Mouse (Mus musculus) liver, embryonic 15.5 days (tissue): ENCODE measurements around the gene Slc26a10. TPM values are rescaled to one million over a fixed set of nuclear protein-coding genes. Genes with fewer than 3 reads are reported as not detected.

Source experiments
- ATAC-seq: fragments of 200-750 bp; cut with Nextera tagmentation; 2 replicates; pipeline ENCODE4 v1.8.0; 2017; ENCODE audit warnings: moderate number of reproducible peaks, mild to moderate bottlenecking, moderate library complexity; ENCODE audit not compliant: insufficient read depth
- H3K27ac ChIP-seq: fragments of 300-500 bp; sonication (generic); replicated peaks from 2 replicates; pipeline ENCODE4 v1.5.1; 2015; ENCODE audit warnings: mild to moderate bottlenecking, inconsistent platforms
- H3K27me3 ChIP-seq: fragments of 300-500 bp; sonication (generic); 2 replicates; pipeline ENCODE4 v1.6.1; 2015; ENCODE audit warnings: mild to moderate bottlenecking, inconsistent platforms
- H3K36me3 ChIP-seq: fragments of 300-500 bp; sonication (generic); replicated peaks from 2 replicates; pipeline ENCODE4 v1.6.1; 2015; ENCODE audit warnings: moderate library complexity, mild to moderate bottlenecking, inconsistent platforms
- H3K4me1 ChIP-seq: fragments of 300-500 bp; sonication (generic); replicated peaks from 2 replicates; pipeline ENCODE4 v1.6.1; 2015; ENCODE audit warnings: inconsistent platforms
- H3K4me2 ChIP-seq: fragments of 300-500 bp; sonication (generic); 2 replicates; pipeline ENCODE4 v1.6.1; 2015; ENCODE audit warnings: moderate library complexity, mild to moderate bottlenecking, inconsistent platforms
- H3K4me3 ChIP-seq: fragments of 300-500 bp; sonication (generic); replicated peaks from 2 replicates; pipeline ENCODE4 v1.5.1; 2015; ENCODE audit warnings: mild to moderate bottlenecking, inconsistent platforms
- H3K9ac ChIP-seq: fragments of 300-500 bp; sonication (generic); 2 replicates; pipeline ENCODE4 v1.6.1; 2015; ENCODE audit warnings: moderate library complexity, mild to moderate bottlenecking, inconsistent platforms
- H3K9me3 ChIP-seq: fragments of 300-500 bp; sonication (generic); replicated peaks from 2 replicates; pipeline ENCODE4 v1.6.1; 2016; ENCODE audit warnings: inconsistent platforms
- WGBS: fragments of 180-500 bp; shearing (Covaris S2); methylation state at CpG from one replicate; pipeline ENCODE4 v1.1.7; 2015; ENCODE audit warnings: mixed read lengths; ENCODE audit not compliant: insufficient replicate concordance; 5-methylcytosine and 5-hydroxymethylcytosine counted together
- polyA plus RNA-seq: library from polyadenylated mRNA; unstranded; fragments of >200 nt; fragmentation: Nextera tagmentation; extraction: Ambion mirVana; gene quantifications from 2 replicates; pipeline ENCODE4 v1.2.1, GENCODE M21; 2015

Slc26a10 gene
- polyA plus RNA-seq, 1 experiment from 2014 or later: 2.1 TPM

- Histone ChIP-seq H3K27me3 (peaks cover 88% of the 10 kb centered on the region), H3K9me3 (no peaks in the 10 kb centered on the region), H3K4me1 (peaks cover 61% of the 10 kb centered on the region), H3K36me3 (no peaks in the 10 kb centered on the region), H3K4me3 (no peak overlapping the region), H3K4me2 (no peak overlapping the region), H3K9ac (no peak overlapping the region), H3K27ac (no peak overlapping the region)
- 69% methylated on average over 4 of the region's 4 CpGs for WGBS
- no peak for ATAC-seq
These were observed 2.2 kb upstream of the Slc26a10 start for GRCm38 (mm10) chr10:127182624-127183023.

- Histone ChIP-seq H3K9me3 (no peaks in the 10 kb centered on the region), H3K4me1 (peaks cover 70% of the 10 kb centered on the region), H3K27ac (no peak overlapping the region), H3K4me3 (no peak overlapping the region), H3K4me2 (no peak overlapping the region), H3K36me3 (no peaks in the 10 kb centered on the region), H3K27me3 (peaks cover 90% of the 10 kb centered on the region), H3K9ac (no peak overlapping the region)
- WGBS: 39% methylated on average over 6 of the region's 6 CpGs
- no peak; the same call in 1 of the 2 replicates for ATAC-seq
These were observed 1.1 kb upstream of the Slc26a10 start for GRCm38 (mm10) chr10:127181566-127181965.

DNA sequence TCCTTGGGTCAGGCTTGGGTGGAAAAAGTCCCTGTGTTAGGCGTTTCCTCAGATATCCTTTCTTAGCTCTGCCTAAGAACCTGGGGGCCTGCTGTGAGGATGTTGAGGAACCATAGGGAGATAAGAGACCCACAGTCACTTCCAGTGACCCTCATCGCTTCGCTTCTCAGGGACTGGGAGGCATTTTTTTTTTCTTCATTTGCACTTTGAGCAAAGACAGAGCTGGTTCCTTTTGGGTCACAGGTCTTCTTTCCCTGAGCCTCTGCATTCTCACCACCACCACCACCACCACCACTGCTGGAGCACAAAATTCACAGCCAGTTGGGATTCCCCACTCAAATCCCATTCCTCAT lies 226 bp upstream of the Slc26a10 start:
- H3K27ac ChIP-seq: no peak overlapping the region
- ATAC-seq: no peak
- no peak overlapping the region; the same call in 1 of the 2 replicates for H3K4me2 ChIP-seq
- peaks cover 98% of the 10 kb centered on the region for H3K27me3 ChIP-seq
- WGBS: 5% methylated on average over 3 of the region's 3 CpGs
- peaks cover 68% of the 10 kb centered on the region for H3K4me1 ChIP-seq
- H3K9me3 ChIP-seq: no peaks in the 10 kb centered on the region
- H3K9ac ChIP-seq: no peak overlapping the region
- H3K4me3 ChIP-seq: no peak overlapping the region
- H3K36me3 ChIP-seq: no peaks in the 10 kb centered on the region

DNA sequence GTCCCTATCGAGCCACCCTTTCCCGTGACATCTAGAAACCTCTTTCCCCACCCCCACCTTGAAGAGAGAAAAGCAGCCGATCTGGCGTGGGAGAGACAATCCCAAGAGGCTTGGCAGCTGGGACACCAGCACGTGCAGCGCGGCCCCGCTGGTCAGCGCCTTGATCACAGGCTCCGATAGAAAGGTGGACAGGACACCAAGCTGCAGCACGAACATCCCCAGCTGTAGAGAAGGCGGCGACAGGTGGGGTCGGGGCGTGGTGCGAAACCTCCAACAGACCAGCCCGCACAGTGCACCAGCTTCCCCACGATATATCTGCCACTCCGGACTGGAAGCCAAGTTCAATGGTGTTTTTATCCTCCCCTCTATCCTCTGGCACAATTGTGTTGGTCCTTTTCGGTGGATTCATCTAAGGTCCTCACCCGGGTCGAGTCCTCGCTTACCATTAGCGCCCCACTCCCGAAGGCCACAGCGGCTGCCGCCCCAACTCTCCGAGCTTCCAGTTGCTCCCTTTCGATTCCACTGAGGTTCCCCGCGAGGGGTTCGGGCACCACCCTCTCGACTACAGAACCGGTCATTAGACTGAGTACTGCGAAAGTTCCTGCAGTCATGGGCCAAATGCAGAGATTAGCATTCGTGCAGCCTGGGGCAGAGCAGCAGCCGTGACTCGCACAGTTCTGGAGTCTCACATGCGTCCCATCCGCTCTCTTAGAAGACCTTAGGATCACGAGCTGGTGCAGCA lies 2.0 kb downstream of the Slc26a10 start:
- H3K27ac ChIP-seq: no peak overlapping the region
- H3K9me3 ChIP-seq: no peaks in the 10 kb centered on the region
- no peak for ATAC-seq
- H3K36me3 ChIP-seq: no peaks in the 10 kb centered on the region
- 3% methylated on average over 41 of the region's 41 CpGs for WGBS
- H3K9ac ChIP-seq: no peak overlapping the region; the same call in 1 of the 2 replicates
- peaks cover 47% of the 10 kb centered on the region for H3K4me1 ChIP-seq
- peaks cover 97% of the 10 kb centered on the region for H3K27me3 ChIP-seq
- peak overlapping the region; percentile 69 for H3K4me2 ChIP-seq
- H3K4me3 ChIP-seq: peak overlapping the region; percentile 34

- Histone ChIP-seq H3K4me2 (peak overlapping the region; percentile 69), H3K4me3 (peak overlapping the region; percentile 34), H3K4me1 (peaks cover 44% of the 10 kb centered on the region), H3K27ac (no peak overlapping the region), H3K9me3 (no peaks in the 10 kb centered on the region), H3K27me3 (peaks cover 91% of the 10 kb centered on the region), H3K36me3 (no peaks in the 10 kb centered on the region), H3K9ac (no peak overlapping the region; the same call in 1 of the 2 replicates)
- 2% methylated on average over 23 of the region's 23 CpGs for WGBS
- peak; percentile 45; the same call in 1 of the 2 replicates for ATAC-seq
These were observed 2.7 kb downstream of the Slc26a10 start for GRCm38 (mm10) chr10:127177719-127178118.

DNA sequence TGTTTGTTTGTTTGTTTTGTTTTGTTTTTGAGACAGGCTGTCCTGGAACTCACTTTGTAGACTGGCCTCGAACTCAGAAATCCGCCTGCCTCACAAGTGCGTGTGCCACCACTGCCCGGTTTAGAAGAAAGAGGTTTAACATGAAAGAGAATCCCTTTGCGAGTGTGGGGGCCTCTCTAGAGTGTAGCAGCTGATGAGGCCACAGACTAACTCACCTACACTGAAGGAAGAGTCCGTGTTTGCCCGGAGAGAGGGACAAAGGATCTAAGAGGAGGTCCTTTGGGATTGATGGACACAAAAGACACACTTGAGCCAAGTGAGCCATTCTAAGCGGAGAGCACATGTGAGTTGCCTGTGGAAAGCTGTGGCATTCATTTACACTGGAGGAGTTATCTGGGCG lies 3.2 kb downstream of the Slc26a10 start:
- H3K9ac ChIP-seq: no peak overlapping the region
- ATAC-seq: no peak
- H3K36me3 ChIP-seq: 0 out of 2 replicates have a peak, but pooled peaks cover under 1% of the 10 kb centered on the region
- H3K4me2 ChIP-seq: peak overlapping the region; percentile 69
- H3K4me3 ChIP-seq: peak overlapping the region; percentile 34
- peaks cover 86% of the 10 kb centered on the region for H3K27me3 ChIP-seq
- peaks cover 44% of the 10 kb centered on the region for H3K4me1 ChIP-seq
- WGBS: 21% methylated on average over 9 of the region's 9 CpGs
- H3K27ac ChIP-seq: no peak overlapping the region
- no peaks in the 10 kb centered on the region for H3K9me3 ChIP-seq

DNA sequence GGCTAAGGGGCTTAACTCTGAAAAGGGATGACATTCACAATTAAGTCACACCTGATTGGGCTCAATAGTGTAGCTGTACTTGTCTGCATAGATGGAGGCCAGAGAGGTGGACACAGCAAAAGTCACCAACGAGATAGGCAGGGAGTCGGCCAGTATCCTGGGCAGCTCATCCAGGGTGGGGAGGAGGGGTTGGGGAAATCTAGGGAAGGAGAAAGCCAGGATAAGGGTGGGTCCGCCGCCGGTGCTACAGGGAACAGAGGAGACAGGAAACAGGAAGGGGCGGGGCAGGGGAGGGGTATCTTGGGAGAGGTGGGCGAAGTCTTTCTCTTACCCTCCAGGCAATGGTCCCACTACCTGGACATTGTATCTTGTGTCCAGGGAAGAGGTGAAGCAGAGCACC lies 3.7 kb downstream of the Slc26a10 start:
- Histone ChIP-seq H3K9me3 (no peaks in the 10 kb centered on the region), H3K36me3 (peaks cover 5% of the 10 kb centered on the region; the same call in 1 of the 2 replicates), H3K4me2 (peak overlapping the region; percentile 69), H3K27me3 (peaks cover 85% of the 10 kb centered on the region), H3K9ac (no peak overlapping the region), H3K27ac (no peak overlapping the region), H3K4me1 (peaks cover 44% of the 10 kb centered on the region), H3K4me3 (peak overlapping the region; percentile 34; the same call in 1 of the 2 replicates)
- no peak for ATAC-seq
- WGBS: 5% methylated on average over 7 of the region's 7 CpGs

- no peak overlapping the region for H3K4me2 ChIP-seq
- peaks cover 45% of the 10 kb centered on the region for H3K4me1 ChIP-seq
- peaks cover 84% of the 10 kb centered on the region for H3K27me3 ChIP-seq
- peaks cover 10% of the 10 kb centered on the region for H3K36me3 ChIP-seq
- no peak for ATAC-seq
- no peak overlapping the region for H3K4me3 ChIP-seq
- H3K9me3 ChIP-seq: no peaks in the 10 kb centered on the region
- 34% methylated on average over 3 of the region's 3 CpGs for WGBS
- H3K27ac ChIP-seq: no peak overlapping the region
- H3K9ac ChIP-seq: no peak overlapping the region
These were observed 4.2 kb downstream of the Slc26a10 start for GRCm38 (mm10) chr10:127176228-127176627.

GRCm38 (mm10) chr10:127174170-127174569 lies 6.3 kb downstream of the Slc26a10 start:
- no peak for ATAC-seq
- H3K27me3 ChIP-seq: peaks cover 84% of the 10 kb centered on the region
- H3K9ac ChIP-seq: no peak overlapping the region

GRCm38 (mm10) chr10:127173148-127174065 lies 7.0 kb downstream of the Slc26a10 start:
- no peak overlapping the region for H3K4me3 ChIP-seq
- H3K27ac ChIP-seq: no peak overlapping the region
- no peak overlapping the region for H3K4me2 ChIP-seq
- 59% methylated on average over 16 of the region's 16 CpGs for WGBS
- no peaks in the 10 kb centered on the region for H3K9me3 ChIP-seq
- H3K4me1 ChIP-seq: peaks cover 40% of the 10 kb centered on the region
- peaks cover 14% of the 10 kb centered on the region for H3K36me3 ChIP-seq
- no peak overlapping the region for H3K9ac ChIP-seq
- H3K27me3 ChIP-seq: peaks cover 78% of the 10 kb centered on the region
- no peak for ATAC-seq

More at GRCm38 (mm10) chr10:127174170-127174569, 6.3 kb downstream of the Slc26a10 start:
- peaks cover 47% of the 10 kb centered on the region for H3K4me1 ChIP-seq
- H3K4me2 ChIP-seq: no peak overlapping the region
- peaks cover 12% of the 10 kb centered on the region for H3K36me3 ChIP-seq
- no peaks in the 10 kb centered on the region for H3K9me3 ChIP-seq
- 70% methylated on average over 7 of the region's 7 CpGs for WGBS
- H3K4me3 ChIP-seq: no peak overlapping the region
- H3K27ac ChIP-seq: no peak overlapping the region

- H3K4me2 ChIP-seq: no peak overlapping the region
- no peaks in the 10 kb centered on the region for H3K9me3 ChIP-seq
- H3K9ac ChIP-seq: no peak overlapping the region
- H3K27ac ChIP-seq: no peak overlapping the region
- H3K36me3 ChIP-seq: peaks cover 14% of the 10 kb centered on the region
- WGBS: 76% methylated on average over 15 of the region's 15 CpGs
- peaks cover 76% of the 10 kb centered on the region for H3K27me3 ChIP-seq
- no peak for ATAC-seq
- H3K4me3 ChIP-seq: no peak overlapping the region
- H3K4me1 ChIP-seq: peaks cover 39% of the 10 kb centered on the region
These were observed 8.7 kb downstream of the Slc26a10 start for GRCm38 (mm10) chr10:127171631-127172200.
